Mouse (Mus musculus) erythroblast, embryonic 14.5 days (primary cell): ENCODE data around the gene Olfr1393.

Source experiments
- GATA1 ChIP-seq: IDR thresholded peaks from 2 replicates; pipeline ENCODE4 v1.6.1; 2012; ENCODE audit warnings: low read length, inconsistent platforms, mixed read lengths
- TAL1 ChIP-seq: IDR thresholded peaks from 3 replicates; pipeline ENCODE4 v1.6.1; 2012; ENCODE audit warnings: low read length, inconsistent platforms, mixed read lengths

GRCm38 (mm10) chr11:49287251-49287650 is 9.1 kb downstream of the Olfr1393 start:
- TF ChIP-seq GATA1 (no peak), TAL1 (no peak)
